Mouse (Mus musculus): ENCODE measurements around the gene D430041D05Rik.

DNA sequence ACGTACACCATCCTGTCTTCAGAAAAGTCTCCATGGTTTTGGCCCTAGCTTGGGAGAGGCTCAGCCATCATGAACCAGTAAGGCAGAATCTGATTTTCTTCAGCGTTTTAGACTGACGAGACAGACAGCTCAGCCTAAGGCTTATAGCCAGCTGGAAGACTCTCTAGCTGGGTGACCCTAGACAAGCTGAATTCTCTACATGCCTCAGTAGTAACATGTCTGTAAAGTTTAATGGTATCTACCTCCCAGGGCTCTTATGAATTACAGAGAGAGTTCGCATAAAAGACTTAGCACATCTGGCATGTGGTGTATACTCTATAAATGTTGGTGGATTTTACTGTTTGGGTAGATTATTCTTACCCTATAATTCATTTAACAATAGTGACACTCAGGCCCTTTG, 78.1 kb downstream of the D430041D05Rik start:
- TF ChIP-seq CTCF (IDR thresholded peaks at IDR 0.05; ENCODE audit: insufficient read depth, low read length) (no peak), POLR2A (IDR thresholded peaks at IDR 0.05; ENCODE audit: borderline replicate concordance, extremely low read depth, low read depth, low read length) (no peak)

All from lung, adult 2 months (tissue).